Mouse (Mus musculus) liver, embryonic 16.5 days (tissue): ENCODE data around the gene Micall1. TPM values are rescaled to one million over a fixed set of nuclear protein-coding genes. Genes with fewer than 3 reads are reported as not detected.

ENCODE experiments used
- ATAC-seq: fragments of 200-750 bp; cut with Nextera tagmentation; 2 replicates; pipeline ENCODE4 v1.8.0; 2017; ENCODE audit warnings: low read depth, mild to moderate bottlenecking, moderate number of reproducible peaks, moderate library complexity
- H3K27ac ChIP-seq: fragments of 300-500 bp; sonication (generic); 2 replicates; pipeline ENCODE4 v1.5.1; 2014; ENCODE audit warnings: mild to moderate bottlenecking, low read length
- H3K27me3 ChIP-seq: fragments of 300-500 bp; sonication (generic); 2 replicates; pipeline ENCODE4 v1.6.1; 2014; ENCODE audit warnings: low read depth, low read length, mixed read lengths; ENCODE audit not compliant: control insufficient read depth, insufficient read depth
- H3K36me3 ChIP-seq: fragments of 300-500 bp; sonication (generic); 2 replicates; pipeline ENCODE4 v1.6.1; 2014; ENCODE audit warnings: mild to moderate bottlenecking; ENCODE audit not compliant: control insufficient read depth, insufficient read depth
- H3K4me1 ChIP-seq: fragments of 300-500 bp; sonication (generic); 2 replicates; pipeline ENCODE4 v1.6.1; 2014; ENCODE audit warnings: low read depth, low read length, mixed read lengths; ENCODE audit not compliant: control insufficient read depth
- H3K4me2 ChIP-seq: fragments of 300-500 bp; sonication (generic); 2 replicates; pipeline ENCODE4 v1.6.1; 2014; ENCODE audit warnings: low read depth, low read length, mixed read lengths
- H3K4me3 ChIP-seq: fragments of 300-500 bp; sonication (generic); 2 replicates; pipeline ENCODE4 v1.5.1; 2014; ENCODE audit warnings: low read depth, mild to moderate bottlenecking, low read length
- H3K9ac ChIP-seq: fragments of 300-500 bp; sonication (generic); 2 replicates; pipeline ENCODE4 v1.6.1; 2014; ENCODE audit warnings: low read depth, low read length
- H3K9me3 ChIP-seq: fragments of 300-500 bp; sonication (generic); replicated peaks from 2 replicates; pipeline ENCODE4 v1.6.1; 2016; ENCODE audit warnings: low read length; ENCODE audit not compliant: control insufficient read depth
- WGBS: fragments of 180-500 bp; shearing (Covaris S2); extraction: QIAGEN DNeasy Blood & Tissue Kit; methylation state at CpG from one replicate; pipeline ENCODE4 v1.1.7; 2014; ENCODE audit not compliant: insufficient replicate concordance; 5-methylcytosine and 5-hydroxymethylcytosine counted together
- polyA plus RNA-seq: library from polyadenylated mRNA; unstranded; fragments of >200 nt; fragmentation: Nextera tagmentation; extraction: Ambion mirVana; gene quantifications from 2 replicates; pipeline ENCODE4 v1.2.1, GENCODE M21; 2015

The Micall1 gene
- polyA plus RNA-seq, 1 experiment from 2014 or later, result 1.0 TPM

- no peak overlapping the region for H3K4me2 ChIP-seq
- H3K4me3 ChIP-seq, result no peak overlapping the region
- H3K36me3 ChIP-seq, result no peaks in the 10 kb centered on the region; the same call in 1 of the 2 replicates
- no peaks in the 10 kb centered on the region for H3K4me1 ChIP-seq
- no peak overlapping the region for H3K27ac ChIP-seq
- no peak overlapping the region for H3K9ac ChIP-seq
- 79% methylated on average over 4 of the region's 4 CpGs for WGBS
- ATAC-seq, result no peak
- H3K9me3 ChIP-seq, result no peaks in the 10 kb centered on the region
- H3K27me3 ChIP-seq, result no peaks in the 10 kb centered on the region
These were observed 13.4 kb downstream of the Micall1 start for GRCm38 (mm10) chr15:79122119-79122518.

GRCm38 (mm10) chr15:79122546-79122945, 13.8 kb downstream of the Micall1 start:
- Histone ChIP-seq H3K9ac (no peak overlapping the region), H3K4me3 (no peak overlapping the region), H3K36me3 (peaks cover 4% of the 10 kb centered on the region; the same call in 1 of the 2 replicates), H3K27ac (no peak overlapping the region), H3K4me1 (no peaks in the 10 kb centered on the region), H3K4me2 (no peak overlapping the region), H3K9me3 (no peaks in the 10 kb centered on the region), H3K27me3 (no peaks in the 10 kb centered on the region)
- WGBS, result 76% methylated on average over 13 of the region's 13 CpGs
- ATAC-seq, result no peak

- no peaks in the 10 kb centered on the region for H3K9me3 ChIP-seq
- H3K27me3 ChIP-seq, result no peaks in the 10 kb centered on the region
- ATAC-seq, result no peak
- H3K27ac ChIP-seq, result no peak overlapping the region
- 61% methylated on average over 6 of the region's 6 CpGs for WGBS
- H3K4me3 ChIP-seq, result no peak overlapping the region
- peaks cover 9% of the 10 kb centered on the region for H3K36me3 ChIP-seq
- no peak overlapping the region for H3K9ac ChIP-seq
- H3K4me2 ChIP-seq, result no peak overlapping the region
- no peaks in the 10 kb centered on the region for H3K4me1 ChIP-seq
These were observed 15.1 kb downstream of the Micall1 start for GRCm38 (mm10) chr15:79123751-79124150.

- H3K27me3 ChIP-seq, result no peaks in the 10 kb centered on the region
- peaks cover 9% of the 10 kb centered on the region for H3K36me3 ChIP-seq
- H3K4me2 ChIP-seq, result no peak overlapping the region
- WGBS, result 71% methylated on average over 10 of the region's 10 CpGs
- H3K4me1 ChIP-seq, result no peaks in the 10 kb centered on the region
- no peak for ATAC-seq
- no peak overlapping the region for H3K4me3 ChIP-seq
- no peak overlapping the region for H3K9ac ChIP-seq
- H3K27ac ChIP-seq, result no peak overlapping the region
- H3K9me3 ChIP-seq, result no peaks in the 10 kb centered on the region
These were observed 15.7 kb downstream of the Micall1 start for GRCm38 (mm10) chr15:79124331-79124875.

DNA sequence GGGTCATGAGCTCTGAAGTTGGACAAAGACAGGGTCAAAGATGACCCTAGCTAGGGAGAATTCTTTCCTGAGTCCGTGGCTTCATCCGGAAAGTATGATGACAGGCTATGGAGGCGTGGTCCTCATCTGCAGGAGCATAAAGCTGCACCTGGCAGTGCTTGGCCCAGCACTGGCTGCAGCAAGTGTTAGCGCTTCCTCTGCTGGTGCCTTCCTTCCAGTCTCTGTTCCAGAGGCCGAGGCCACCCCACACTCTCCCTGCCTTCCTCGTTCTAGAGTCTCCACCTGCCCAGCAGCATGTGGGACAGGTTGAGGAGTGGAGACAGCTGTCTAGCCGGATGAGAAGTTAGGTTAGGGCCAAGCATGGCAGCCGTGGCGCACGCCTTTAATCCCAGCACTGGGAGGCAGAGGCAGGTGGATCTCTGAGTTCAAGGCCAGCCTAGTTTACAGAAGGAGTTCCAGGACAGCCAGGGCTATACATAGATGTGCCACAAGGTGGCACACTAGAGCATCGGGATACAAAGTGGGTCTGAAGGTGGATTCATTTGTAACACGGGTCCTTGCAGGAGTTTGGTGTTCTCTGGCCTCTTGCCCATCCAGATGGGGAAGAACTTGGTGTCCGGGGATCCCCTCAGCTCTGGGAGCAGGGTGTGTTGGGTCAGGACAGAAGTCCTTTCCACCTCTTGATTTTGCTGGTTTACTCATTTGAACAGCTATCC, 17.7 kb downstream of the Micall1 start:
- Histone ChIP-seq H3K27ac (no peak overlapping the region), H3K27me3 (no peaks in the 10 kb centered on the region), H3K4me1 (no peaks in the 10 kb centered on the region), H3K9me3 (no peaks in the 10 kb centered on the region), H3K9ac (no peak overlapping the region), H3K4me2 (no peak overlapping the region), H3K36me3 (peaks cover 9% of the 10 kb centered on the region), H3K4me3 (no peak overlapping the region)
- no peak for ATAC-seq
- 63% methylated on average over 13 of the region's 13 CpGs for WGBS

DNA sequence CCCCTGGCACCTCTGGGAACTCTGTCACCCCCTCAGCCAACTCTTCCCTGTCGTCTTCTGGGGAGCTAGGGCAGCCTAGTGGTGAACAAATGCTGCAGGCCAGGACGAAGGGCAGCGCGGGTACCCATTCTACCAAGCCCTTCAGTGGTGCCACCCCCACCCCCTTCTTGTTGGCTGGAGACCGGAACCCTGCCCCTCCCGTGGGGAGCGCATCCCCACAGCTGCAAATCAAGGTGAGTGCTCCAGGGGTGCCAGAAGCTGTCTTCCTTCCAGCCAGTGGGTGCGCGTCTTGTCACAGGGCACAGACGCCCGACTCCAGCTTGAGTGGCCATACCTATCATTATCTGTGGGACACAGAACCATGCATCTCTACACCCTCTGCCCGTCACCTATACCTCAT, 18.4 kb downstream of the Micall1 start:
- Histone ChIP-seq H3K27me3 (no peaks in the 10 kb centered on the region), H3K27ac (no peak overlapping the region), H3K4me3 (no peak overlapping the region), H3K4me2 (no peak overlapping the region), H3K36me3 (peaks cover 9% of the 10 kb centered on the region), H3K4me1 (no peaks in the 10 kb centered on the region), H3K9me3 (no peaks in the 10 kb centered on the region), H3K9ac (no peak overlapping the region)
- no peak for ATAC-seq
- WGBS, result 81% methylated on average over 12 of the region's 12 CpGs

DNA sequence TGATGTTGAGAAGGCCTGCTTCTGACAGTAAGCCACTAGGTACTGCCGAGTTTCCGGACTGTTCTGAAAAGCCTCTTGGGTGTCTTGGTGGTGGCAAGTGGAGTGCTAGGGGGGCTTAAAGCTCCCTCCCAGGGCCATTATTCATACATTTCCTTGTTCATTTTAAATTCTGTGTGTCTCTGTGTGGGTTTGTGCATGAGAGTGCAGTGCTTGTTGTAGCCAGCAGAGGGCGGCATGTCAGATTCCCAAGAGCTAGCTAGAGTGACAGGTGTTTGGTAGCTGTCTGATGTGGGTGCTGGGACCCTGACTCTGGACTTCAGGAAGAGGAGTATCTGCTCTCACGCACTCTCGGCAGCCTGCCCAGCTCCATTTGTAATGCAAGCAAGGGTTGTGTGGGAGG, 19.5 kb downstream of the Micall1 start:
- Histone ChIP-seq H3K9ac (no peak overlapping the region), H3K27me3 (no peaks in the 10 kb centered on the region), H3K9me3 (no peaks in the 10 kb centered on the region), H3K27ac (no peak overlapping the region), H3K36me3 (peaks cover 9% of the 10 kb centered on the region), H3K4me3 (no peak overlapping the region), H3K4me1 (no peaks in the 10 kb centered on the region), H3K4me2 (no peak overlapping the region)
- 84% methylated on average over 5 of the region's 5 CpGs for WGBS
- ATAC-seq, result no peak

- no peaks in the 10 kb centered on the region for H3K9me3 ChIP-seq
- no peak overlapping the region for H3K4me3 ChIP-seq
- H3K36me3 ChIP-seq, result peaks cover 9% of the 10 kb centered on the region
- no peak for ATAC-seq
- H3K4me1 ChIP-seq, result no peaks in the 10 kb centered on the region
- 67% methylated on average over 7 of the region's 7 CpGs for WGBS
- H3K27me3 ChIP-seq, result no peaks in the 10 kb centered on the region
- H3K4me2 ChIP-seq, result no peak overlapping the region
- no peak overlapping the region for H3K27ac ChIP-seq
- H3K9ac ChIP-seq, result no peak overlapping the region
These were observed 20.6 kb downstream of the Micall1 start for GRCm38 (mm10) chr15:79129311-79129710.

DNA sequence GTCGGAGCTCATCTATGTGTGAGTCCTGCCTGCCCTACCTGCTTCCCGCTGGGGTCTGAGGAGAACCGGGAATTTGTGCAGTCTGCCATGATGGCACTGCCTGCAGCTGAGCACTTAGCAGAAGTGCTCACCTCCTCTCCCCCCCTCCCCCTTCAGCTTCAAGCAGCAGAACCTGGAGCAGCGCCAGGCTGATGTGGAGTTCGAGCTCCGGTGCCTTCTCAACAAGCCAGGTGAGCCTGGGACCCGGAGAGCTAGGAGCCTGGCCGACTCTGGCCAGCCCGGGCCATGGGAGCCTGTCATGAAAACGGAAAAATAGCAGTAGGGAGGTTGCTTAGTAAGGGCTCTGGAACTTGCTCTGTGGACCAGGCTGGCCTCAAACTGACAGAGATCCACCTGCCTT, 22.1 kb downstream of the Micall1 start:
- Histone ChIP-seq H3K27me3 (no peaks in the 10 kb centered on the region), H3K27ac (no peak overlapping the region), H3K36me3 (peaks cover 9% of the 10 kb centered on the region), H3K4me1 (no peaks in the 10 kb centered on the region), H3K4me2 (no peak overlapping the region), H3K9me3 (no peaks in the 10 kb centered on the region), H3K4me3 (no peak overlapping the region), H3K9ac (no peak overlapping the region)
- ATAC-seq, result no peak
- 82% methylated on average over 10 of the region's 10 CpGs for WGBS
